Mouse (Mus musculus): ENCODE results near the gene Nr6a1.

The Nr6a1 gene

GRCm38 (mm10) chr2:38782731-38783130 lies 144.8 kb downstream of the Nr6a1 start:
- no peak for DNase-seq (ENCODE audit: low spot score)

- no peak for DNase-seq (ENCODE audit: low spot score)
Measured at GRCm38 (mm10) chr2:38781945-38782720, 145.4 kb downstream of the Nr6a1 start.

GRCm38 (mm10) chr2:38779939-38780338 lies 147.5 kb downstream of the Nr6a1 start:
- DNase-seq (ENCODE audit: low spot score) = no peak

GRCm38 (mm10) chr2:38777326-38777725 lies 150.2 kb downstream of the Nr6a1 start:
- no peak for DNase-seq (ENCODE audit: low spot score)

GRCm38 (mm10) chr2:38774936-38775335 lies 152.6 kb downstream of the Nr6a1 start:
- DNase-seq (ENCODE audit: low spot score) = no peak

- no peak for DNase-seq (ENCODE audit: low spot score)
Measured at GRCm38 (mm10) chr2:38771478-38771797, 156.1 kb downstream of the Nr6a1 start.

GRCm38 (mm10) chr2:38770772-38771477 lies 156.6 kb downstream of the Nr6a1 start:
- no peak for DNase-seq (ENCODE audit: low spot score)

GRCm38 (mm10) chr2:38767177-38767931 lies 160.1 kb downstream of the Nr6a1 start:
- no peak for DNase-seq (ENCODE audit: low spot score)

GRCm38 (mm10) chr2:38739847-38740246 lies 187.6 kb downstream of the Nr6a1 start:
- DNase-seq (ENCODE audit: low spot score) = no peak

- peak; percentile 62 for DNase-seq (ENCODE audit: low spot score)
Measured at GRCm38 (mm10) chr2:38739410-38739809, 188.1 kb downstream of the Nr6a1 start.

- no peak for DNase-seq (ENCODE audit: low spot score)
Measured at GRCm38 (mm10) chr2:38738601-38739301, 188.7 kb downstream of the Nr6a1 start.

GRCm38 (mm10) chr2:38735740-38736139 lies 191.7 kb downstream of the Nr6a1 start:
- no peak for DNase-seq (ENCODE audit: low spot score)

GRCm38 (mm10) chr2:38734721-38735120 lies 192.8 kb downstream of the Nr6a1 start:
- DNase-seq (ENCODE audit: low spot score) = no peak

- DNase-seq (ENCODE audit: low spot score) = no peak
Measured at GRCm38 (mm10) chr2:38730331-38730827, 197.1 kb downstream of the Nr6a1 start.

- DNase-seq (ENCODE audit: low spot score) = no peak
Measured at GRCm38 (mm10) chr2:38725427-38725826, 202.1 kb downstream of the Nr6a1 start.

GRCm38 (mm10) chr2:38723378-38723777 lies 204.1 kb downstream of the Nr6a1 start:
- no peak for DNase-seq (ENCODE audit: low spot score)

- no peak for DNase-seq (ENCODE audit: low spot score)
Measured at GRCm38 (mm10) chr2:38722076-38722475, 205.4 kb downstream of the Nr6a1 start.

GRCm38 (mm10) chr2:38720661-38721060 lies 206.8 kb downstream of the Nr6a1 start:
- DNase-seq (ENCODE audit: low spot score) = no peak

GRCm38 (mm10) chr2:38719354-38719753 lies 208.1 kb downstream of the Nr6a1 start:
- no peak for DNase-seq (ENCODE audit: low spot score)

GRCm38 (mm10) chr2:38718676-38719075 lies 208.8 kb downstream of the Nr6a1 start:
- DNase-seq (ENCODE audit: low spot score) = no peak

- no peak for DNase-seq (ENCODE audit: low spot score)
Measured at GRCm38 (mm10) chr2:38717436-38717835, 210.1 kb downstream of the Nr6a1 start.

- DNase-seq (ENCODE audit: low spot score) = no peak
Measured at GRCm38 (mm10) chr2:38714324-38714723, 213.2 kb downstream of the Nr6a1 start, which contains the start of gene Nr5a1. TSS of gene Nr5a1 (minus strand) at chr2:38714542.
